Mouse (Mus musculus) C2C12 (cell line): ENCODE measurements around the gene Nop9. TPM values are rescaled to one million over a fixed set of nuclear protein-coding genes. Genes with fewer than 3 reads are reported as not detected.

ENCODE experiments used
- H3K27me3 ChIP-seq: one replicate; pipeline ENCODE4 v1.6.1; 2011; ENCODE audit not compliant: control insufficient read depth, insufficient read depth, insufficient read length
- H3K36me3 ChIP-seq: one replicate; pipeline ENCODE4 v1.6.1; 2011; ENCODE audit not compliant: control insufficient read depth, insufficient read depth
- H3K4me3 ChIP-seq: one replicate; pipeline ENCODE4 v1.5.1; 2011; ENCODE audit warnings: mild to moderate bottlenecking, control low read depth; ENCODE audit not compliant: poor library complexity, insufficient read depth, severe bottlenecking
- H3K79me2 ChIP-seq: one replicate; pipeline ENCODE4 v1.6.1; 2011; ENCODE audit not compliant: control insufficient read depth, insufficient read depth
- H3K79me3 ChIP-seq: one replicate; pipeline ENCODE4 v1.6.1; 2011; ENCODE audit warnings: low read depth, control low read depth
- H3ac ChIP-seq: one replicate; pipeline ENCODE3; 2011; ENCODE audit warnings: low read depth; ENCODE audit not compliant: control insufficient read depth, insufficient read length
- CEBPB ChIP-seq: IDR thresholded peaks from one replicate; pipeline ENCODE4 v1.6.1; 2011; ENCODE audit warnings: low read depth, mild to moderate bottlenecking, control low read depth, moderate library complexity
- CTCF ChIP-seq: IDR thresholded peaks from one replicate; pipeline ENCODE4 v1.5.1; 2011; ENCODE audit not compliant: control insufficient read depth, insufficient read depth, insufficient read length
- FOSL1 ChIP-seq: IDR thresholded peaks from one replicate; pipeline ENCODE4 v1.8.0; 2011; ENCODE audit warnings: mild to moderate bottlenecking, low read length; ENCODE audit not compliant: poor library complexity, insufficient read depth, severe bottlenecking
- MAX ChIP-seq: IDR thresholded peaks from one replicate; pipeline ENCODE4 v1.6.1; 2011; ENCODE audit warnings: mild to moderate bottlenecking, control low read depth
- MYOD1 ChIP-seq: IDR thresholded peaks from one replicate; pipeline ENCODE4 v1.6.1; 2011; ENCODE audit warnings: low read depth; ENCODE audit not compliant: control insufficient read depth, insufficient read length
- MYOG ChIP-seq: IDR thresholded peaks from one replicate; pipeline ENCODE4 v1.6.1; 2011; ENCODE audit not compliant: control insufficient read depth, insufficient read length; ENCODE audit errors: extremely low read depth
- USF1 ChIP-seq: IDR thresholded peaks from one replicate; pipeline ENCODE4 v1.6.1; 2011; ENCODE audit warnings: low read depth, mild to moderate bottlenecking, control low read depth, moderate library complexity
- polyA plus RNA-seq: library from polyadenylated mRNA; unstranded; fragments of >200 nt; fragmentation: generic; extraction: Trizol; gene quantifications from one replicate; pipeline ENCODE4 v1.2.1, GENCODE M21; 2012; ENCODE audit warnings: missing spikeins

Nop9 gene
- polyA plus RNA-seq, 1 experiment, result 38.6 TPM

GRCm38 (mm10) chr14:55722438-55722945 lies 23.0 kb upstream of the Nop9 start:
- TF ChIP-seq FOSL1, result no peak
- TF ChIP-seq MAX, result no peak
- TF ChIP-seq USF1, result no peak
- no peak for TF ChIP-seq CEBPB
- TF ChIP-seq MYOD1, result no peak
- TF ChIP-seq MYOG, result no peak
- TF ChIP-seq CTCF, result no peak
- Histone ChIP-seq H3K79me2 (no peaks in the 10 kb centered on the region), H3K4me3 (peak overlapping the region; percentile 43)

GRCm38 (mm10) chr14:55723433-55723832 lies 22.1 kb upstream of the Nop9 start:
- Histone ChIP-seq H3K36me3 (peaks cover under 1% of the 10 kb centered on the region), H3K27me3 (no peaks in the 10 kb centered on the region), H3ac (no peak overlapping the region), H3K79me2 (no peaks in the 10 kb centered on the region), H3K4me3 (no peak overlapping the region), H3K79me3 (no peaks in the 10 kb centered on the region)
- TF ChIP-seq MAX (no peak), FOSL1 (no peak), MYOD1 (no peak), CEBPB (no peak), CTCF (no peak), USF1 (no peak)

More at GRCm38 (mm10) chr14:55722438-55722945, 23.0 kb upstream of the Nop9 start:
- Histone ChIP-seq H3K36me3 (peaks cover 3% of the 10 kb centered on the region), H3ac (no peak overlapping the region), H3K27me3 (no peaks in the 10 kb centered on the region), H3K79me3 (no peaks in the 10 kb centered on the region)

- H3K79me3 ChIP-seq, result no peaks in the 10 kb centered on the region
- H3K4me3 ChIP-seq, result no peak overlapping the region
- H3K36me3 ChIP-seq, result no peaks in the 10 kb centered on the region
- TF ChIP-seq MYOD1 (peak; percentile 89), MAX (peak; percentile 74), CTCF (no peak), CEBPB (peak; percentile 77), MYOG (no peak), FOSL1 (no peak), USF1 (no peak)
- H3K79me2 ChIP-seq, result no peaks in the 10 kb centered on the region
- no peaks in the 10 kb centered on the region for H3K27me3 ChIP-seq
- H3ac ChIP-seq, result no peak overlapping the region
These were observed 21.1 kb upstream of the Nop9 start for GRCm38 (mm10) chr14:55724411-55724871.

GRCm38 (mm10) chr14:55726261-55726660 lies 19.2 kb upstream of the Nop9 start:
- no peak overlapping the region for H3K4me3 ChIP-seq
- H3ac ChIP-seq, result no peak overlapping the region
- no peaks in the 10 kb centered on the region for H3K79me3 ChIP-seq
- no peaks in the 10 kb centered on the region for H3K79me2 ChIP-seq
- TF ChIP-seq MAX (no peak), FOSL1 (no peak), MYOD1 (no peak), USF1 (no peak)
- H3K36me3 ChIP-seq, result no peaks in the 10 kb centered on the region
- H3K27me3 ChIP-seq, result no peaks in the 10 kb centered on the region

GRCm38 (mm10) chr14:55727889-55728685 lies 17.4 kb upstream of the Nop9 start:
- Histone ChIP-seq H3ac (no peak overlapping the region), H3K4me3 (no peak overlapping the region), H3K27me3 (no peaks in the 10 kb centered on the region), H3K79me3 (no peaks in the 10 kb centered on the region), H3K79me2 (no peaks in the 10 kb centered on the region), H3K36me3 (no peaks in the 10 kb centered on the region)
- no peak for TF ChIP-seq MYOD1
- TF ChIP-seq USF1, result no peak
- TF ChIP-seq MYOG, result no peak
- TF ChIP-seq CEBPB, result no peak
- TF ChIP-seq MAX, result no peak
- TF ChIP-seq CTCF, result no peak
- no peak for TF ChIP-seq FOSL1

- Histone ChIP-seq H3K27me3 (no peaks in the 10 kb centered on the region), H3K79me2 (no peaks in the 10 kb centered on the region), H3K79me3 (no peaks in the 10 kb centered on the region), H3K36me3 (no peaks in the 10 kb centered on the region), H3ac (no peak overlapping the region), H3K4me3 (no peak overlapping the region)
- TF ChIP-seq FOSL1 (no peak), MYOD1 (no peak), MYOG (no peak), USF1 (no peak), CEBPB (no peak)
These were observed 15.4 kb upstream of the Nop9 start for GRCm38 (mm10) chr14:55730116-55730515.
